Mouse (Mus musculus) hindbrain, postnatal 0 days (tissue): ENCODE data around the gene Aasdhppt. TPM values are rescaled to one million over a fixed set of nuclear protein-coding genes. Genes with fewer than 3 reads are reported as not detected.

ENCODE experiments used
- ATAC-seq: fragments of 200-750 bp; cut with Nextera tagmentation; 2 replicates; pipeline ENCODE4 v1.8.0; 2017; ENCODE audit warnings: mild to moderate bottlenecking, moderate TSS enrichment, moderate library complexity
- DNase-seq: peaks from one replicate; pipeline ENCODE4 v3.0.0-alpha.2; 2015; ENCODE audit warnings: low spot score
- H3K27ac ChIP-seq: fragments of 300-500 bp; sonication (generic); 2 replicates; pipeline ENCODE4 v1.5.1; 2014; ENCODE audit warnings: mild to moderate bottlenecking
- H3K27me3 ChIP-seq: fragments of 300-500 bp; sonication (generic); 2 replicates; pipeline ENCODE4 v1.6.1; 2014; ENCODE audit warnings: low read length, mixed read lengths; ENCODE audit not compliant: insufficient read depth
- H3K36me3 ChIP-seq: fragments of 300-500 bp; sonication (generic); 2 replicates; pipeline ENCODE4 v1.6.1; 2014; ENCODE audit warnings: low read length, mixed read lengths; ENCODE audit not compliant: insufficient read depth
- H3K4me1 ChIP-seq: fragments of 300-500 bp; sonication (generic); 2 replicates; pipeline ENCODE4 v1.6.1; 2014; ENCODE audit warnings: antibody characterized with exemption, low read length, mixed read lengths; ENCODE audit not compliant: insufficient read depth
- H3K4me2 ChIP-seq: fragments of 300-500 bp; sonication (generic); 2 replicates; pipeline ENCODE4 v1.6.1; 2014; ENCODE audit warnings: low read depth, mild to moderate bottlenecking, low read length, moderate library complexity, mixed read lengths
- H3K4me3 ChIP-seq: fragments of 300-500 bp; sonication (generic); 2 replicates; pipeline ENCODE4 v1.5.1; 2014; ENCODE audit warnings: low read length
- H3K9ac ChIP-seq: fragments of 300-500 bp; sonication (generic); replicated peaks from 2 replicates; pipeline ENCODE4 v1.6.1; 2014; ENCODE audit warnings: mild to moderate bottlenecking, low read length, moderate library complexity, mixed read lengths
- H3K9me3 ChIP-seq: fragments of 300-500 bp; sonication (generic); 2 replicates; pipeline ENCODE4 v1.6.1; 2016; ENCODE audit warnings: low read length, mixed read lengths
- CTCF ChIP-seq: IDR thresholded peaks from 2 replicates; pipeline ENCODE4 v1.5.1; 2016; ENCODE audit warnings: antibody characterized with exemption, control low read depth, low read depth
- WGBS: fragments of 180-500 bp; shearing (Covaris S2); extraction: QIAGEN DNeasy Blood & Tissue Kit; methylation state at CpG from one replicate; pipeline ENCODE4 v1.1.7; 2014; 5-methylcytosine and 5-hydroxymethylcytosine counted together
- polyA plus RNA-seq: library from polyadenylated mRNA; unstranded; fragments of >200 nt; fragmentation: Nextera tagmentation; extraction: Ambion mirVana; gene quantifications from 2 replicates; pipeline ENCODE4 v1.2.1, GENCODE M21; 2015
- total RNA-seq: library from RNA; depleted of rRNA; stranded (reverse); fragments of >200 nt; gene quantifications from 2 replicates; pipeline ENCODE4 v1.2.3, GENCODE M21; 2014

The Aasdhppt gene
- total and polyA plus RNA-seq, 2 experiments from 2014 or later: 20.9 to 29.2 TPM

- 69% methylated on average over 3 of the region's 3 CpGs for WGBS
- H3K4me2 ChIP-seq: peak overlapping the region; percentile 62
- H3K36me3 ChIP-seq: no peaks in the 10 kb centered on the region
- ATAC-seq (no peak), DNase-seq (no peak)
- no peaks in the 10 kb centered on the region for H3K27me3 ChIP-seq
- peak overlapping the region; percentile 89 for H3K9ac ChIP-seq
- peaks cover 14% of the 10 kb centered on the region for H3K4me1 ChIP-seq
- H3K27ac ChIP-seq: peak overlapping the region; percentile 97
- H3K4me3 ChIP-seq: peak overlapping the region; percentile 85
- no peaks in the 10 kb centered on the region for H3K9me3 ChIP-seq
- TF ChIP-seq CTCF: no peak
Observed at GRCm38 (mm10) chr9:4310706-4311105, 1.4 kb upstream of the Aasdhppt start.

GRCm38 (mm10) chr9:4308628-4309350 is 482 bp downstream of the Aasdhppt start:
- H3K9ac ChIP-seq: peak overlapping the region; percentile 63
- H3K9me3 ChIP-seq: no peaks in the 10 kb centered on the region
- H3K4me2 ChIP-seq: peak overlapping the region; percentile 62
- no peaks in the 10 kb centered on the region for H3K36me3 ChIP-seq
- H3K27me3 ChIP-seq: no peaks in the 10 kb centered on the region
- TF ChIP-seq CTCF: no peak
- peak overlapping the region; percentile 97 for H3K27ac ChIP-seq
- no peak for DNase-seq
- peak overlapping the region; percentile 85 for H3K4me3 ChIP-seq
- WGBS: under 1% methylated on average over 36 of the region's 36 CpGs
- peak; percentile 49 for ATAC-seq
- H3K4me1 ChIP-seq: peaks cover 14% of the 10 kb centered on the region

- H3K9me3 ChIP-seq: no peaks in the 10 kb centered on the region
- peak; percentile 34 for DNase-seq
- H3K4me3 ChIP-seq: no peak overlapping the region
- H3K9ac ChIP-seq: no peak overlapping the region
- H3K27me3 ChIP-seq: no peaks in the 10 kb centered on the region
- H3K36me3 ChIP-seq: no peaks in the 10 kb centered on the region
- 45% methylated on average over 1 of the region's 1 CpGs for WGBS
- H3K4me1 ChIP-seq: peaks cover 7% of the 10 kb centered on the region; the same call in 1 of the 2 replicates
- no peak overlapping the region for H3K4me2 ChIP-seq
- no peak overlapping the region for H3K27ac ChIP-seq
- peak; percentile 60 for TF ChIP-seq CTCF
- no peak for ATAC-seq
Observed at GRCm38 (mm10) chr9:4304867-4305266, 4.4 kb downstream of the Aasdhppt start.

- no peaks in the 10 kb centered on the region for H3K9me3 ChIP-seq
- no peak overlapping the region for H3K27ac ChIP-seq
- no peaks in the 10 kb centered on the region for H3K36me3 ChIP-seq
- 96% methylated on average over 2 of the region's 2 CpGs for WGBS
- no peaks in the 10 kb centered on the region for H3K4me1 ChIP-seq
- ATAC-seq: no peak
- no peaks in the 10 kb centered on the region for H3K27me3 ChIP-seq
- no peak for TF ChIP-seq CTCF
- no peak overlapping the region for H3K4me2 ChIP-seq
- H3K4me3 ChIP-seq: no peak overlapping the region
- no peak for DNase-seq
- H3K9ac ChIP-seq: no peak overlapping the region
Observed at GRCm38 (mm10) chr9:4300466-4300865, 8.8 kb downstream of the Aasdhppt start.

- 6% methylated on average over 3 of the region's 3 CpGs for WGBS
- H3K36me3 ChIP-seq: no peaks in the 10 kb centered on the region
- TF ChIP-seq CTCF: no peak
- no peak overlapping the region for H3K9ac ChIP-seq
- H3K27me3 ChIP-seq: no peaks in the 10 kb centered on the region
- no peaks in the 10 kb centered on the region for H3K4me1 ChIP-seq
- H3K27ac ChIP-seq: no peak overlapping the region
- H3K4me2 ChIP-seq: no peak overlapping the region
- no peak overlapping the region for H3K4me3 ChIP-seq
- H3K9me3 ChIP-seq: no peaks in the 10 kb centered on the region
- DNase-seq: no peak
- ATAC-seq: no peak
Observed at GRCm38 (mm10) chr9:4283850-4284249, 25.4 kb downstream of the Aasdhppt start.

GRCm38 (mm10) chr9:4266881-4267280 is 42.4 kb downstream of the Aasdhppt start:
- Histone ChIP-seq H3K27me3 (no peaks in the 10 kb centered on the region), H3K36me3 (no peaks in the 10 kb centered on the region), H3K9me3 (no peaks in the 10 kb centered on the region), H3K4me1 (no peaks in the 10 kb centered on the region), H3K9ac (no peak overlapping the region), H3K4me3 (no peak overlapping the region), H3K4me2 (no peak overlapping the region), H3K27ac (no peak overlapping the region)
- 97% methylated on average over 3 of the region's 3 CpGs for WGBS
- no peak for TF ChIP-seq CTCF
- ATAC-seq: no peak
- DNase-seq: no peak

GRCm38 (mm10) chr9:4260746-4261090 is 48.6 kb downstream of the Aasdhppt start:
- ATAC-seq (peak; percentile 27; the same call in 1 of the 2 replicates), DNase-seq (no peak)
- H3K36me3 ChIP-seq: no peaks in the 10 kb centered on the region
- H3K9me3 ChIP-seq: peaks cover 7% of the 10 kb centered on the region; the same call in 1 of the 2 replicates
- peak overlapping the region; percentile 22 for H3K4me3 ChIP-seq
- H3K4me2 ChIP-seq: peak overlapping the region; percentile 6; the same call in 1 of the 2 replicates
- H3K27me3 ChIP-seq: no peaks in the 10 kb centered on the region
- H3K27ac ChIP-seq: no peak overlapping the region
- no peak for TF ChIP-seq CTCF
- no peaks in the 10 kb centered on the region for H3K4me1 ChIP-seq
- WGBS: 70% methylated on average over 12 of the region's 12 CpGs
- H3K9ac ChIP-seq: no peak overlapping the region
